Mouse (Mus musculus): ENCODE data around the gene Ssc5d. TPM values are rescaled to one million over a fixed set of nuclear protein-coding genes. Genes with fewer than 3 reads are reported as not detected.

Gene Ssc5d
- polyA plus RNA-seq, 1 experiment from 2014 or later = 2.0 TPM

GRCm38 (mm10) chr7:4950561-4951342 lies 25.2 kb downstream of the Ssc5d start:
- no peak overlapping the region for H3K9ac ChIP-seq
- WGBS = 74% methylated on average over 19 of the region's 19 CpGs
- peaks cover 25% of the 10 kb centered on the region for H3K4me1 ChIP-seq
- no peak overlapping the region for H3K4me3 ChIP-seq
- no peak for ATAC-seq (ENCODE audit: extremely low read depth, insufficient number of reproducible peaks, low FRiP score, low TSS enrichment)
- 0 out of 2 replicates have a peak, but pooled peaks cover 3% of the 10 kb centered on the region for H3K27me3 ChIP-seq (replicated peaks)
- no peak overlapping the region for H3K4me2 ChIP-seq
- H3K9me3 ChIP-seq = no peaks in the 10 kb centered on the region
- no peak overlapping the region for H3K27ac ChIP-seq (replicated peaks)
- H3K36me3 ChIP-seq = no peaks in the 10 kb centered on the region

GRCm38 (mm10) chr7:4953815-4954445 lies 28.3 kb downstream of the Ssc5d start:
- WGBS = 16% methylated on average over 10 of the region's 10 CpGs
- Histone ChIP-seq H3K9ac (peak overlapping the region; percentile 59; the same call in 1 of the 2 replicates), H3K27ac (replicated peaks) (peak overlapping the region; percentile 81), H3K36me3 (no peaks in the 10 kb centered on the region), H3K4me2 (peak overlapping the region; percentile 11; the same call in 1 of the 2 replicates), H3K27me3 (replicated peaks) (no peaks in the 10 kb centered on the region), H3K9me3 (no peaks in the 10 kb centered on the region), H3K4me1 (peaks cover 24% of the 10 kb centered on the region), H3K4me3 (no peak overlapping the region)
- peak; percentile 68; the same call in 1 of the 2 replicates for ATAC-seq (ENCODE audit: extremely low read depth, insufficient number of reproducible peaks, low FRiP score, low TSS enrichment)

- Histone ChIP-seq H3K9ac (peak overlapping the region; percentile 33; the same call in 1 of the 2 replicates), H3K27me3 (replicated peaks) (no peaks in the 10 kb centered on the region), H3K4me2 (no peak overlapping the region), H3K9me3 (no peaks in the 10 kb centered on the region), H3K36me3 (no peaks in the 10 kb centered on the region), H3K4me1 (peaks cover 17% of the 10 kb centered on the region), H3K4me3 (no peak overlapping the region), H3K27ac (replicated peaks) (no peak overlapping the region)
- ATAC-seq (ENCODE audit: extremely low read depth, insufficient number of reproducible peaks, low FRiP score, low TSS enrichment) = no peak
- 77% methylated on average over 10 of the region's 10 CpGs for WGBS
These were observed 31.8 kb downstream of the Ssc5d start for GRCm38 (mm10) chr7:4957361-4957760.

GRCm38 (mm10) chr7:4963527-4963926 lies 37.9 kb downstream of the Ssc5d start:
- 66% methylated on average over 5 of the region's 5 CpGs for WGBS
- no peak for ATAC-seq (ENCODE audit: extremely low read depth, insufficient number of reproducible peaks, low FRiP score, low TSS enrichment)
- H3K27ac ChIP-seq (replicated peaks) = no peak overlapping the region

GRCm38 (mm10) chr7:4964272-4964671 lies 38.7 kb downstream of the Ssc5d start, which contains the start of gene Sbk2:
Sbk2 (minus strand) TSS chr7:4964406.
- Histone ChIP-seq H3K27ac (replicated peaks) (no peak within 1 kb of the TSS), H3K4me3 (peak within 1 kb of the TSS; percentile 13; the same call in 1 of the 2 replicates), H3K4me1 (0 out of 2 replicates have a peak, but pooled peaks cover 3% of the 10 kb centered on the region), H3K4me2 (peak within 1 kb of the TSS; percentile 49), H3K27me3 (replicated peaks) (peaks cover 16% of the 10 kb centered on the region; the same call in 1 of the 2 replicates), H3K9me3 (no peaks in the 10 kb centered on the region), H3K36me3 (no peaks in the 10 kb centered on the region), H3K9ac (peak within 1 kb of the TSS; percentile 65)
- 4% methylated on average over 10 of the region's 10 CpGs for WGBS
- ATAC-seq (ENCODE audit: extremely low read depth, insufficient number of reproducible peaks, low FRiP score, low TSS enrichment) = peak; percentile 52; the same call in 1 of the 2 replicates

More at GRCm38 (mm10) chr7:4963527-4963926, 37.9 kb downstream of the Ssc5d start:
- Histone ChIP-seq H3K4me3 (no peak overlapping the region), H3K9me3 (no peaks in the 10 kb centered on the region), H3K36me3 (no peaks in the 10 kb centered on the region), H3K9ac (peak overlapping the region; percentile 65), H3K27me3 (replicated peaks) (peaks cover 16% of the 10 kb centered on the region; the same call in 1 of the 2 replicates), H3K4me2 (no peak overlapping the region), H3K4me1 (0 out of 2 replicates have a peak, but pooled peaks cover 3% of the 10 kb centered on the region)

GRCm38 (mm10) chr7:4964988-4965387 lies 39.4 kb downstream of the Ssc5d start:
- Histone ChIP-seq H3K27ac (replicated peaks) (no peak overlapping the region), H3K4me2 (no peak overlapping the region), H3K9me3 (no peaks in the 10 kb centered on the region), H3K27me3 (replicated peaks) (peaks cover 16% of the 10 kb centered on the region; the same call in 1 of the 2 replicates), H3K9ac (no peak overlapping the region), H3K4me1 (0 out of 2 replicates have a peak, but pooled peaks cover 3% of the 10 kb centered on the region), H3K4me3 (no peak overlapping the region), H3K36me3 (no peaks in the 10 kb centered on the region)
- ATAC-seq (ENCODE audit: extremely low read depth, insufficient number of reproducible peaks, low FRiP score, low TSS enrichment) = no peak
- WGBS = 74% methylated on average over 5 of the region's 5 CpGs

GRCm38 (mm10) chr7:4971068-4971467 lies 45.5 kb downstream of the Ssc5d start, which contains the start of gene Sbk3:
Sbk3 (minus strand) TSS chr7:4971168.
- Histone ChIP-seq H3K9ac (peak within 1 kb of the TSS; percentile 28), H3K9me3 (no peaks in the 10 kb centered on the region), H3K27me3 (replicated peaks) (peaks cover 3% of the 10 kb centered on the region; the same call in 1 of the 2 replicates), H3K4me2 (no peak within 1 kb of the TSS), H3K4me1 (peaks cover 14% of the 10 kb centered on the region), H3K36me3 (no peaks in the 10 kb centered on the region), H3K27ac (replicated peaks) (peak within 1 kb of the TSS; percentile 54), H3K4me3 (no peak within 1 kb of the TSS)
- no peak for ATAC-seq (ENCODE audit: extremely low read depth, insufficient number of reproducible peaks, low FRiP score, low TSS enrichment)
- WGBS = 28% methylated on average over 6 of the region's 6 CpGs

- H3K27ac ChIP-seq (replicated peaks) = peak overlapping the region; percentile 54
- peaks cover 14% of the 10 kb centered on the region for H3K4me1 ChIP-seq
- H3K4me2 ChIP-seq = no peak overlapping the region
- 16% methylated on average over 7 of the region's 7 CpGs for WGBS
- H3K9me3 ChIP-seq = no peaks in the 10 kb centered on the region
- no peak overlapping the region for H3K4me3 ChIP-seq
- peak overlapping the region; percentile 28; the same call in 1 of the 2 replicates for H3K9ac ChIP-seq
- no peaks in the 10 kb centered on the region; the same call in 1 of the 2 replicates for H3K27me3 ChIP-seq (replicated peaks)
- H3K36me3 ChIP-seq = no peaks in the 10 kb centered on the region
- no peak for ATAC-seq (ENCODE audit: extremely low read depth, insufficient number of reproducible peaks, low FRiP score, low TSS enrichment)
These were observed 46.1 kb downstream of the Ssc5d start for GRCm38 (mm10) chr7:4971710-4972109.

GRCm38 (mm10) chr7:4972321-4973047 lies 46.9 kb downstream of the Ssc5d start:
- Histone ChIP-seq H3K27ac (replicated peaks) (peak overlapping the region; percentile 54), H3K9me3 (no peaks in the 10 kb centered on the region), H3K9ac (peak overlapping the region; percentile 47; the same call in 1 of the 2 replicates), H3K4me2 (peak overlapping the region; percentile 34), H3K4me3 (no peak overlapping the region), H3K27me3 (replicated peaks) (no peaks in the 10 kb centered on the region; the same call in 1 of the 2 replicates), H3K36me3 (no peaks in the 10 kb centered on the region), H3K4me1 (peaks cover 14% of the 10 kb centered on the region)
- 38% methylated on average over 18 of the region's 18 CpGs for WGBS
- ATAC-seq (ENCODE audit: extremely low read depth, insufficient number of reproducible peaks, low FRiP score, low TSS enrichment) = peak; percentile 58; the same call in 1 of the 2 replicates

- no peaks in the 10 kb centered on the region for H3K36me3 ChIP-seq
- no peak for ATAC-seq (ENCODE audit: extremely low read depth, insufficient number of reproducible peaks, low FRiP score, low TSS enrichment)
- H3K27me3 ChIP-seq (replicated peaks) = no peaks in the 10 kb centered on the region
- H3K4me1 ChIP-seq = peaks cover 24% of the 10 kb centered on the region
- 43% methylated on average over 4 of the region's 4 CpGs for WGBS
- no peak overlapping the region for H3K9ac ChIP-seq
- H3K27ac ChIP-seq (replicated peaks) = no peak overlapping the region
- H3K9me3 ChIP-seq = no peaks in the 10 kb centered on the region
- H3K4me2 ChIP-seq = no peak overlapping the region
- no peak overlapping the region for H3K4me3 ChIP-seq
These were observed 49.9 kb downstream of the Ssc5d start for GRCm38 (mm10) chr7:4975455-4975854.
